Mouse (Mus musculus) layer of hippocampus, adult 6 months (tissue): ENCODE data around the gene Vmn2r39. TPM values are rescaled to one million over a fixed set of nuclear protein-coding genes. Genes with fewer than 3 reads are reported as not detected.

Source experiments
- long read RNA-seq, 2 experiments: library from polyadenylated mRNA; unstranded; transcript quantifications; one replicate each; pipeline ENCODE4 v2.0.0; 2019 to 2020
- polyA plus RNA-seq: library from polyadenylated mRNA; unstranded; fragments of <200 nt; fragmentation: Nextera tagmentation; gene quantifications from 2 replicates; pipeline ENCODE4 v1.2.3, GENCODE M21; 2021

The Vmn2r39 gene
- polyA plus RNA-seq: not detected in 2 replicates
- long read RNA-seq, experiment 1: 0 reads
- long read RNA-seq, experiment 2: 0 reads

GRCm38 (mm10) chr7:9030698-9031097 lies at the start of gene Vmn2r39:
Vmn2r39 (minus strand) TSS chr7:9030798.

Other genes with a start within 250 kb of the Vmn2r39 start
- not detected in 2 replicates for gene Vmn2r40, start 99.4 kb downstream of the Vmn2r39 start, polyA plus RNA-seq
- not detected in 2 replicates for gene Vmn2r38, start 67.1 kb upstream of the Vmn2r39 start, polyA plus RNA-seq
- gene Vmn2r37, start 192.9 kb upstream of the Vmn2r39 start, polyA plus RNA-seq: not detected in 2 replicates